Mouse (Mus musculus) myocyte (in vitro differentiated cells): ENCODE results near the gene Foxi3.

Source experiments
- CEBPB ChIP-seq: IDR thresholded peaks from 2 replicates; pipeline ENCODE4 v1.6.1; 2011; ENCODE audit warnings: mild to moderate bottlenecking, moderate library complexity; ENCODE audit not compliant: poor library complexity, insufficient read depth, severe bottlenecking
- E2F4 ChIP-seq: IDR thresholded peaks from one replicate; pipeline ENCODE4 v1.6.1; 2011; ENCODE audit warnings: mild to moderate bottlenecking, control low read depth, moderate library complexity; ENCODE audit not compliant: insufficient read depth
- POLR2A ChIP-seq: IDR thresholded peaks from one replicate; pipeline ENCODE4 v1.6.1; 2011; ENCODE audit warnings: low read depth, mild to moderate bottlenecking, control low read depth, moderate library complexity; ENCODE audit not compliant: insufficient read length
- TCF12 ChIP-seq: IDR thresholded peaks from one replicate; pipeline ENCODE4 v1.6.1; 2011; ENCODE audit warnings: mild to moderate bottlenecking, control low read depth; ENCODE audit not compliant: poor library complexity, insufficient read depth, severe bottlenecking
- TCF3 ChIP-seq: IDR thresholded peaks from one replicate; pipeline ENCODE4 v1.6.1; 2011; ENCODE audit warnings: low read depth, control low read depth; ENCODE audit not compliant: insufficient read length
- USF1 ChIP-seq: IDR thresholded peaks from one replicate; pipeline ENCODE4 v1.6.1; 2011; ENCODE audit warnings: low read depth, mild to moderate bottlenecking, control low read depth, moderate library complexity

- TF ChIP-seq E2F4 (no peak), POLR2A (no peak), CEBPB (no peak), USF1 (no peak), TCF12 (no peak), TCF3 (no peak)
These were observed 46.0 kb upstream of the Foxi3 start for GRCm38 (mm10) chr6:70910285-70910684.
